9 mouse cellular contexts compared by ENCODE assay signal in genomic region chr7:15974712-15975111, GRCm38 (mm10). TPM values are rescaled to one million over a fixed set of nuclear protein-coding genes. Genes with fewer than 3 reads are reported as not detected.
A peak's percentile ranks its signal among the peaks of the same experiment; 100 is the strongest.
DNase-seq lines count a peak whose midpoint lies in the region; ATAC-seq and TF ChIP-seq lines count a peak whose summit lies in the region.
"Had no signal": no experiment of that assay in that cellular context is flagged by ENCODE, and none has a peak within 500 bp of the region (broad histone marks: within the 10 kb centered on the region; RNA-seq: fewer than 3 reads in every experiment).

No protein-coding gene starts in this region.

- no peak for TF ChIP-seq EP300 in heart, postnatal 0 days (IDR thresholded peaks at IDR 0.05; ENCODE audit: low read depth)

- ATAC-seq in midbrain, embryonic 14.5 days (ENCODE audit: low FRiP score, low TSS enrichment), result no peak
- no peak for ATAC-seq in midbrain, embryonic 13.5 days
- ATAC-seq in Patski, result peak; percentile 29
- ATAC-seq in heart, postnatal 0 days (ENCODE audit: insufficient read depth, low read depth), result no peak
- no peak for ATAC-seq in midbrain, embryonic 16.5 days

- no peak overlapping the region for H3K4me2 ChIP-seq in midbrain, embryonic 14.5 days (ENCODE audit: low read length)
- H3K4me2 ChIP-seq in midbrain, embryonic 13.5 days (replicated peaks), result no peak overlapping the region
- no peak overlapping the region for H3K4me2 ChIP-seq in heart, postnatal 0 days (ENCODE audit: low read depth, low read length)
- H3K4me2 ChIP-seq in midbrain, embryonic 16.5 days (ENCODE audit: low read length), result no peak overlapping the region
- H3K4me2 ChIP-seq: heart, embryonic 13.5 days had no signal

- H3K4me1 ChIP-seq in midbrain, embryonic 14.5 days (ENCODE audit: control insufficient read depth, insufficient read depth, low read length), result no peaks in the 10 kb centered on the region
- no peaks in the 10 kb centered on the region for H3K4me1 ChIP-seq in midbrain, embryonic 13.5 days (replicated peaks)
- no peaks in the 10 kb centered on the region for H3K4me1 ChIP-seq in heart, postnatal 0 days (ENCODE audit: control insufficient read depth, insufficient read depth)
- no peaks in the 10 kb centered on the region for H3K4me1 ChIP-seq in midbrain, embryonic 16.5 days (ENCODE audit: control insufficient read depth, insufficient read depth, low read length)
- H3K4me1 ChIP-seq: heart, embryonic 13.5 days had no signal

- peaks cover 77% of the 10 kb centered on the region for H3K36me3 ChIP-seq in midbrain, embryonic 14.5 days (ENCODE audit: control insufficient read depth, insufficient read depth, low read length)
- peaks cover 89% of the 10 kb centered on the region for H3K36me3 ChIP-seq in midbrain, embryonic 13.5 days
- H3K36me3 ChIP-seq in heart, postnatal 0 days (replicated peaks; ENCODE audit: control insufficient read depth, insufficient read depth, low read length), result peaks cover 49% of the 10 kb centered on the region
- peaks cover 29% of the 10 kb centered on the region for H3K36me3 ChIP-seq in midbrain, embryonic 16.5 days (ENCODE audit: control insufficient read depth, insufficient read depth, low read length)

- TF ChIP-seq CTCF in Patski (IDR thresholded peaks at IDR 0.05), result peak; percentile 87
- TF ChIP-seq CTCF in heart, postnatal 0 days (IDR thresholded peaks at IDR 0.05; ENCODE audit: low read depth), result peak; percentile 73

- in situ Hi-C loops in Patski (cut with MboI; ENCODE audit: low pct_unique_long_range_greater_than_20kb), result loop anchor here (5.0 to 10.0 kb wide), 2 partner anchors 42 to 170 kb away; no protein-coding TSS in a partner anchor

- POLR2A ChIA-PET in Patski (lab: Charles Lee), result interaction anchor here (0.7 to 1.5 kb wide), 4 partner anchors 9 to 72 kb away, joined by 3 to 5 read pairs (median 4); no protein-coding TSS in a partner anchor

- H3K4me3 ChIP-seq in midbrain, embryonic 14.5 days (replicated peaks; ENCODE audit: low read depth, low read length), result no peak overlapping the region
- H3K4me3 ChIP-seq in midbrain, embryonic 13.5 days (replicated peaks), result no peak overlapping the region
- H3K4me3 ChIP-seq in heart, postnatal 0 days (ENCODE audit: low read depth, low read length), result no peak overlapping the region
- H3K4me3 ChIP-seq in midbrain, embryonic 16.5 days (ENCODE audit: low read depth, low read length), result no peak overlapping the region
- H3K4me3 ChIP-seq: heart, embryonic 13.5 days had no signal

- peak; percentile 51 for DNase-seq in midbrain, embryonic 14.5 days
- no peak for DNase-seq in Patski (ENCODE audit: low read depth, low spot score)
- peak; percentile 64 for DNase-seq in cerebellum, adult 11-12 months
- peak; percentile 39 for DNase-seq in heart, postnatal 0 days (ENCODE audit: low spot score)
- DNase-seq in left cerebral cortex, postnatal 4 days, result peak; percentile 50
- peak; percentile 63 to 65 for DNase-seq in right cerebral cortex, adult 2 months (ENCODE audit: low spot score in 2 of 2)

- 60% methylated on average over 5 of the region's 5 CpGs for WGBS in midbrain, embryonic 14.5 days
- WGBS in midbrain, embryonic 13.5 days, result 59% methylated on average over 5 of the region's 5 CpGs
- WGBS in heart, postnatal 0 days, result 38% methylated on average over 5 of the region's 5 CpGs
- 58% methylated on average over 5 of the region's 5 CpGs for WGBS in midbrain, embryonic 16.5 days

- intact Hi-C loops in left cerebral cortex, postnatal 4 days (cut with DNase I), result loop anchor here (10.0 kb wide), 1 partner anchor 180 kb away; no protein-coding TSS in a partner anchor

- CTCF ChIA-PET in Patski (lab: Charles Lee), result interaction anchor here (0.7 to 5.4 kb wide), 22 partner anchors 8 to 92 kb away, joined by 3 to 36 read pairs (median 4); partner anchors contain the start of gene Nop53

- no peak overlapping the region for H3K27ac ChIP-seq in midbrain, embryonic 14.5 days (replicated peaks; ENCODE audit: low read depth, low read length)
- no peak overlapping the region for H3K27ac ChIP-seq in midbrain, embryonic 13.5 days
- H3K27ac ChIP-seq in heart, postnatal 0 days (ENCODE audit: low read depth), result no peak overlapping the region
- H3K27ac ChIP-seq in midbrain, embryonic 16.5 days (ENCODE audit: low read length), result no peak overlapping the region
- H3K27ac ChIP-seq: heart, embryonic 13.5 days had no signal

- H3K27me3 ChIP-seq in midbrain, embryonic 14.5 days (ENCODE audit: control insufficient read depth, insufficient read depth, low read length), result no peaks in the 10 kb centered on the region
- no peaks in the 10 kb centered on the region for H3K27me3 ChIP-seq in midbrain, embryonic 13.5 days
- no peaks in the 10 kb centered on the region for H3K27me3 ChIP-seq in Patski
- no peaks in the 10 kb centered on the region for H3K27me3 ChIP-seq in heart, postnatal 0 days (ENCODE audit: control insufficient read depth, insufficient read depth, low read length)
- no peaks in the 10 kb centered on the region for H3K27me3 ChIP-seq in midbrain, embryonic 16.5 days (ENCODE audit: control insufficient read depth, insufficient read depth, low read depth, low read length)
- H3K27me3 ChIP-seq: heart, embryonic 13.5 days had no signal

- 0 out of 2 replicates have a peak, but pooled peaks cover 3% of the 10 kb centered on the region for H3K9me3 ChIP-seq in midbrain, embryonic 14.5 days (ENCODE audit: control insufficient read depth, low read length)
- no peaks in the 10 kb centered on the region for H3K9me3 ChIP-seq in midbrain, embryonic 13.5 days
- H3K9me3 ChIP-seq in heart, postnatal 0 days (replicated peaks; ENCODE audit: control insufficient read depth, low read length), result no peaks in the 10 kb centered on the region
- H3K9me3 ChIP-seq in midbrain, embryonic 16.5 days (replicated peaks; ENCODE audit: control insufficient read depth, low read length, poor library complexity, severe bottlenecking), result no peaks in the 10 kb centered on the region
- H3K9me3 ChIP-seq: heart, embryonic 13.5 days had no signal

- no peak overlapping the region for H3K9ac ChIP-seq in midbrain, embryonic 14.5 days (replicated peaks; ENCODE audit: low read length)
- no peak overlapping the region for H3K9ac ChIP-seq in midbrain, embryonic 13.5 days (replicated peaks)
- no peak overlapping the region for H3K9ac ChIP-seq in heart, postnatal 0 days (replicated peaks; ENCODE audit: low read depth, low read length)
- H3K9ac ChIP-seq in midbrain, embryonic 16.5 days (ENCODE audit: low read depth, low read length), result no peak overlapping the region
- H3K9ac ChIP-seq: heart, embryonic 13.5 days had no signal

RNA-seq across cellular contexts. Expression of gene Ehd2, which starts 7.3 kb away (rescaled TPM):
- polyA plus RNA-seq in midbrain, embryonic 14.5 days (2014; fragmentation: Nextera tagmentation; extraction: Ambion mirVana), result 3.1 and 3.9 TPM in 2 replicates
- 3.3 and 4.7 TPM in 2 replicates for polyA plus RNA-seq in midbrain, embryonic 13.5 days (2015; fragmentation: Nextera tagmentation; extraction: Ambion mirVana)
- polyA plus RNA-seq in Patski (2021), result 63.0 TPM
- 66.7 and 80.0 TPM in 2 replicates for total RNA-seq in heart, postnatal 0 days (2014; rRNA removed; ENCODE audit: low replicate concordance)
- polyA plus RNA-seq in heart, postnatal 0 days (2015; fragmentation: Nextera tagmentation; extraction: Ambion mirVana), result 47.5 and 48.7 TPM in 2 replicates
- total RNA-seq in left cerebral cortex, postnatal 4 days (2021), result 1 to 10 TPM; 6.2 to 6.7 TPM
- polyA plus RNA-seq in midbrain, embryonic 16.5 days (2015; fragmentation: Nextera tagmentation; extraction: Ambion mirVana), result 4.6 and 4.9 TPM in 2 replicates

RNA-seq across cellular contexts. Expression of gene Nop53, which starts 28.8 kb away (rescaled TPM):
- polyA plus RNA-seq in midbrain, embryonic 14.5 days (2014; fragmentation: Nextera tagmentation; extraction: Ambion mirVana), result 135 and 136 TPM in 2 replicates
- 140 and 151 TPM in 2 replicates for polyA plus RNA-seq in midbrain, embryonic 13.5 days (2015; fragmentation: Nextera tagmentation; extraction: Ambion mirVana)
- polyA plus RNA-seq in Patski (2021), result 160 TPM
- 81.6 and 102 TPM in 2 replicates for total RNA-seq in heart, postnatal 0 days (2014; rRNA removed; ENCODE audit: low replicate concordance)
- 120 and 128 TPM in 2 replicates for polyA plus RNA-seq in heart, postnatal 0 days (2015; fragmentation: Nextera tagmentation; extraction: Ambion mirVana)
- 100 to 1,000 TPM; 110 to 112 TPM for total RNA-seq in left cerebral cortex, postnatal 4 days (2021)
- polyA plus RNA-seq in midbrain, embryonic 16.5 days (2015; fragmentation: Nextera tagmentation; extraction: Ambion mirVana), result 108 and 110 TPM in 2 replicates

RNA-seq across cellular contexts. Expression of gene Selenow, which starts 52.5 kb away (rescaled TPM):
- polyA plus RNA-seq in midbrain, embryonic 14.5 days (2014; fragmentation: Nextera tagmentation; extraction: Ambion mirVana), result 1,539 and 1,832 TPM in 2 replicates
- 1,286 and 1,320 TPM in 2 replicates for polyA plus RNA-seq in midbrain, embryonic 13.5 days (2015; fragmentation: Nextera tagmentation; extraction: Ambion mirVana)
- 96.2 TPM for polyA plus RNA-seq in Patski (2021)
- total RNA-seq in heart, postnatal 0 days (2014; rRNA removed; ENCODE audit: low replicate concordance), result 292 and 404 TPM in 2 replicates
- polyA plus RNA-seq in heart, postnatal 0 days (2015; fragmentation: Nextera tagmentation; extraction: Ambion mirVana), result 632 and 642 TPM in 2 replicates
- 1,000 to 10,000 TPM; 1,074 to 1,076 TPM for total RNA-seq in left cerebral cortex, postnatal 4 days (2021)
- polyA plus RNA-seq in midbrain, embryonic 16.5 days (2015; fragmentation: Nextera tagmentation; extraction: Ambion mirVana), result 1,578 and 1,695 TPM in 2 replicates
